9 mouse cellular contexts compared by ENCODE assay signal in genomic region chr14:39532689-39533088, GRCm38 (mm10). TPM values are rescaled to one million over a fixed set of nuclear protein-coding genes. Genes with fewer than 3 reads are reported as not detected.
DNase-seq lines count a peak whose midpoint lies in the region; ATAC-seq and TF ChIP-seq lines count a peak whose summit lies in the region.
"Had no signal": no experiment of that assay in that cellular context is flagged by ENCODE, and none has a peak within 500 bp of the region (broad histone marks: within the 10 kb centered on the region; RNA-seq: fewer than 3 reads in every experiment).

No protein-coding gene starts in this region.

- no peak overlapping the region for H3K4me3 ChIP-seq in hindbrain, embryonic 11.5 days (ENCODE audit: low read depth, low read length)
- H3K4me3 ChIP-seq in hindbrain, embryonic 16.5 days (ENCODE audit: low read length), result no peak overlapping the region
- H3K4me3 ChIP-seq in ES-Bruce4 (ENCODE audit: low read depth, low read length), result no peak overlapping the region
- no peak overlapping the region for H3K4me3 ChIP-seq in forebrain, embryonic 13.5 days
- H3K4me3 ChIP-seq: limb, embryonic 12.5 days had no signal

- no peaks in the 10 kb centered on the region for H3K27me3 ChIP-seq in hindbrain, embryonic 11.5 days (ENCODE audit: control insufficient read depth, insufficient read depth, low read length)
- no peaks in the 10 kb centered on the region for H3K27me3 ChIP-seq in hindbrain, embryonic 16.5 days (replicated peaks; ENCODE audit: control insufficient read depth, insufficient read depth, low read length)
- H3K27me3 ChIP-seq in ES-Bruce4 (ENCODE audit: control insufficient read depth, insufficient read depth, low read length, poor library complexity, severe bottlenecking), result no peaks in the 10 kb centered on the region
- H3K27me3 ChIP-seq in forebrain, embryonic 13.5 days, result no peaks in the 10 kb centered on the region
- H3K27me3 ChIP-seq: limb, embryonic 12.5 days had no signal

- H3K4me2 ChIP-seq in hindbrain, embryonic 11.5 days (replicated peaks; ENCODE audit: low read depth, low read length), result no peak overlapping the region
- H3K4me2 ChIP-seq in hindbrain, embryonic 16.5 days (ENCODE audit: low read length), result no peak overlapping the region
- no peak overlapping the region for H3K4me2 ChIP-seq in forebrain, embryonic 13.5 days
- H3K4me2 ChIP-seq: limb, embryonic 12.5 days had no signal

- TF ChIP-seq CTCF in ES-Bruce4 (IDR thresholded peaks at IDR 0.05; ENCODE audit: low read depth, low read length), result peak; percentile 52

- peak; percentile 77 for ATAC-seq in hindbrain, embryonic 11.5 days (ENCODE audit: low FRiP score)
- no peak for ATAC-seq in hindbrain, embryonic 16.5 days
- peak; percentile 75 for ATAC-seq in forebrain, embryonic 13.5 days

- H3K9me3 ChIP-seq in hindbrain, embryonic 11.5 days (ENCODE audit: control insufficient read depth, low read length), result no peaks in the 10 kb centered on the region
- H3K9me3 ChIP-seq in hindbrain, embryonic 16.5 days (ENCODE audit: control insufficient read depth, low read length), result no peaks in the 10 kb centered on the region; the same call in 1 of the 2 replicates
- H3K9me3 ChIP-seq in ES-Bruce4 (replicated peaks; ENCODE audit: control insufficient read depth, insufficient read depth, low read length, poor library complexity, severe bottlenecking), result no peaks in the 10 kb centered on the region
- no peaks in the 10 kb centered on the region for H3K9me3 ChIP-seq in forebrain, embryonic 13.5 days (replicated peaks)
- H3K9me3 ChIP-seq: limb, embryonic 12.5 days had no signal

- H3K36me3 ChIP-seq in hindbrain, embryonic 11.5 days (ENCODE audit: control insufficient read depth, insufficient read depth, low read length), result no peaks in the 10 kb centered on the region
- no peaks in the 10 kb centered on the region for H3K36me3 ChIP-seq in hindbrain, embryonic 16.5 days (ENCODE audit: control insufficient read depth, insufficient read depth, low read length)
- no peaks in the 10 kb centered on the region for H3K36me3 ChIP-seq in ES-Bruce4 (ENCODE audit: control insufficient read depth, insufficient read depth, low read length, poor library complexity, severe bottlenecking)
- H3K36me3 ChIP-seq in forebrain, embryonic 13.5 days (ENCODE audit: poor library complexity, severe bottlenecking), result no peaks in the 10 kb centered on the region
- H3K36me3 ChIP-seq: limb, embryonic 12.5 days had no signal

- no peaks in the 10 kb centered on the region for H3K4me1 ChIP-seq in hindbrain, embryonic 11.5 days (replicated peaks; ENCODE audit: control insufficient read depth, insufficient read depth, low read length)
- no peaks in the 10 kb centered on the region for H3K4me1 ChIP-seq in hindbrain, embryonic 16.5 days (ENCODE audit: control insufficient read depth, insufficient read depth, low read depth, low read length)
- no peaks in the 10 kb centered on the region for H3K4me1 ChIP-seq in ES-Bruce4 (ENCODE audit: control insufficient read depth, insufficient read depth, low read length)
- H3K4me1 ChIP-seq in forebrain, embryonic 13.5 days, result no peaks in the 10 kb centered on the region
- H3K4me1 ChIP-seq: limb, embryonic 12.5 days had no signal

- no peak for TF ChIP-seq POLR2A in ES-Bruce4 (IDR thresholded peaks at IDR 0.05; ENCODE audit: insufficient read depth, low read length)

- WGBS in hindbrain, embryonic 11.5 days, result 17% methylated on average over 2 of the region's 2 CpGs
- WGBS in hindbrain, embryonic 16.5 days, result 16% methylated on average over 2 of the region's 2 CpGs
- WGBS in forebrain, embryonic 13.5 days, result 16% methylated on average over 2 of the region's 2 CpGs

- H3K27ac ChIP-seq in hindbrain, embryonic 11.5 days (ENCODE audit: low read depth, low read length), result no peak overlapping the region
- H3K27ac ChIP-seq in hindbrain, embryonic 16.5 days (ENCODE audit: low read depth, low read length), result no peak overlapping the region
- no peak overlapping the region for H3K27ac ChIP-seq in ES-Bruce4 (ENCODE audit: insufficient read depth, low read length)
- no peak overlapping the region for H3K27ac ChIP-seq in forebrain, embryonic 13.5 days
- H3K27ac ChIP-seq: limb, embryonic 12.5 days had no signal

- no peak for TF ChIP-seq EP300 in ES-Bruce4 (IDR thresholded peaks at IDR 0.05; ENCODE audit: insufficient read depth, low read depth, low read length)

- peak; percentile 68 for DNase-seq in hindbrain, embryonic 11.5 days (ENCODE audit: low spot score)
- DNase-seq in adrenal gland, postnatal 14 days, result peak; percentile 64
- peak; percentile 11 to 17 for DNase-seq in layer of hippocampus, postnatal 36 days
- DNase-seq in right cerebral cortex, postnatal 4 days, result peak; percentile 18
- no peak for DNase-seq in urinary bladder, postnatal 10 days (ENCODE audit: low spot score)

- no peak overlapping the region for H3K9ac ChIP-seq in hindbrain, embryonic 11.5 days (ENCODE audit: low read depth, low read length)
- no peak overlapping the region for H3K9ac ChIP-seq in hindbrain, embryonic 16.5 days (ENCODE audit: low read depth, low read length)
- no peak overlapping the region for H3K9ac ChIP-seq in ES-Bruce4 (ENCODE audit: low read depth, poor library complexity, severe bottlenecking)
- H3K9ac ChIP-seq in forebrain, embryonic 13.5 days, result no peak overlapping the region
- H3K9ac ChIP-seq: limb, embryonic 12.5 days had no signal

RNA-seq across cellular contexts. Expression of gene Nrg3, which starts 59.8 kb away (rescaled TPM):
- polyA plus RNA-seq in hindbrain, embryonic 11.5 days (2014; fragmentation: Nextera tagmentation; extraction: Ambion mirVana), result 1.2 and 2.0 TPM in 2 replicates
- 10.2 and 10.9 TPM in 2 replicates for polyA plus RNA-seq in hindbrain, embryonic 16.5 days (2015; fragmentation: Nextera tagmentation; extraction: Ambion mirVana)
- not detected in 2 replicates for polyA plus RNA-seq in ES-Bruce4 (2011; ENCODE audit: insufficient read depth, insufficient read length, low read depth, missing spikeins)
- 4.6 and 5.5 TPM in 2 replicates for total RNA-seq in adrenal gland, postnatal 14 days (2021)
- polyA plus RNA-seq in forebrain, embryonic 13.5 days (2015; fragmentation: Nextera tagmentation; extraction: Ambion mirVana), result 3.5 and 3.7 TPM in 2 replicates
- 10 to 100 TPM; 63.5 to 76.8 TPM for total RNA-seq in layer of hippocampus, postnatal 36 days (2021)
